Comparison of ENCODE assay signal across 18 mouse cellular contexts in the genomic region with DNA sequence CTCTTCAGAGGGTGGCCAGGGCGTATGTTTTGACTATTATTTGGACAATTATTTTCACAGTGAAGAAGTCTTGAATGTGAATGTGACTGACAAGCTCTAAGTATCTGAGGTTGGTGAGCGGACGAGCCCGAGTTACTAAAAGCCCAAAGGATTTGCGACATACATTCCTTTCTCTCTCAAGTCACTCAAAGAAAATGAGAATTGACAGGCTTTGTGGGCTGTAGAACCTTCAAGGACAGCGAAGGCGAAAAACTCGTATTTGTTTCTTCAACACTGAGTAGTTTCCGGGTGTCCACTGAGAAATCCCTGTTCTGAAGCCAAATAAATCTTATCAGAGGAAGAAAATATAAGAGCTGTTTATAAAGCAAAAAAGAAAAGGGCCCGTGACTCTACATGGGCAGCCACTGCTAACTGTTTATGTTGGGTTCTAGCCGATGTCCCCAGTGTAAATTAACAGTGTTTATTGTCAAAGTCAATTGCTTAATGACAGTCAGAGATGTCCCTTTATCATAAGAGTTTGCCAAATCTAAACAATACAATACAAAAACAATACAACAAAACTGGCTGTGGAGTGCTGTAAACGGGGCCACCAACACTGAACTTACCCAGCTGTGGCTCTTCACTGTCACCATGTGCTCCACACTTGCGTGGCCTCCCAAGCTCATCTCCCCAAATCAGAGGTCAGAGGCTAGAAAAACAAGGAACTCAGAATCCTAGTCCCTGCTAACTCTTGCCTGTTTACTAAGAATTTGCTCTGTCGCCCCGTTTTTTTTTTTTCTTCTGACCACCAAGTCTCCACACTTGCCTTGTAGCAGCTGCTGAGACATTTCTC.
DNase-seq lines count a peak whose midpoint lies in the region; ATAC-seq and TF ChIP-seq lines count a peak whose summit lies in the region.
"Had no signal": no experiment of that assay in that cellular context is flagged by ENCODE, and none has a peak within 500 bp of the region (broad histone marks: within the 10 kb centered on the region; RNA-seq: fewer than 3 reads in every experiment).

No protein-coding gene starts in this region.

- peak; percentile 73; the same call in 1 of the 2 replicates for ATAC-seq in kidney, embryonic 14.5 days (ENCODE audit: low FRiP score, low TSS enrichment)
- peak; percentile 82 for ATAC-seq in lung, postnatal 0 days
- ATAC-seq: midbrain, embryonic 13.5 days had no signal

- no peaks in the 10 kb centered on the region for H3K9me3 ChIP-seq in kidney, embryonic 14.5 days (ENCODE audit: control insufficient read depth, low read length)
- no peaks in the 10 kb centered on the region for H3K9me3 ChIP-seq in lung, postnatal 0 days (ENCODE audit: low read length)
- H3K9me3 ChIP-seq: embryonic facial prominence, embryonic 12.5 days; forebrain, embryonic 10.5 days; heart, embryonic 13.5 days; midbrain, embryonic 13.5 days had no signal

- no peak overlapping the region for H3K9ac ChIP-seq in kidney, embryonic 14.5 days (ENCODE audit: low read depth, low read length)
- no peak overlapping the region for H3K9ac ChIP-seq in lung, postnatal 0 days (replicated peaks; ENCODE audit: low read depth)
- H3K9ac ChIP-seq: embryonic facial prominence, embryonic 12.5 days; heart, embryonic 13.5 days; midbrain, embryonic 13.5 days had no signal

- WGBS in kidney, embryonic 14.5 days = 30% methylated on average over 15 of the region's 15 CpGs
- WGBS in lung, postnatal 0 days = 37% methylated on average over 15 of the region's 15 CpGs

- peaks cover 7% of the 10 kb centered on the region; the same call in 1 of the 2 replicates for H3K4me1 ChIP-seq in kidney, embryonic 14.5 days (ENCODE audit: control insufficient read depth, insufficient read depth, low read length)
- H3K4me1 ChIP-seq in lung, postnatal 0 days (ENCODE audit: insufficient read depth, low read depth, low read length) = no peaks in the 10 kb centered on the region; the same call in 1 of the 2 replicates
- H3K4me1 ChIP-seq: embryonic facial prominence, embryonic 12.5 days; forebrain, embryonic 10.5 days; heart, embryonic 13.5 days had no signal

- no peak overlapping the region for H3K4me2 ChIP-seq in kidney, embryonic 14.5 days (replicated peaks; ENCODE audit: low read depth, low read length)
- H3K4me2 ChIP-seq in lung, postnatal 0 days (replicated peaks; ENCODE audit: low read depth, low read length) = no peak overlapping the region
- H3K4me2 ChIP-seq: embryonic facial prominence, embryonic 12.5 days; heart, embryonic 13.5 days; midbrain, embryonic 13.5 days had no signal

- H3K36me3 ChIP-seq in kidney, embryonic 14.5 days (ENCODE audit: control insufficient read depth, insufficient read depth, low read length) = no peaks in the 10 kb centered on the region
- H3K36me3 ChIP-seq in lung, postnatal 0 days (ENCODE audit: insufficient read depth, low read length) = no peaks in the 10 kb centered on the region
- H3K36me3 ChIP-seq: embryonic facial prominence, embryonic 12.5 days; forebrain, embryonic 10.5 days; heart, embryonic 13.5 days; midbrain, embryonic 13.5 days had no signal

- intact Hi-C loops in left cerebral cortex, postnatal 36 days (cut with DNase I) = no loop called here

- no peaks in the 10 kb centered on the region for H3K27me3 ChIP-seq in kidney, embryonic 14.5 days (ENCODE audit: control insufficient read depth, insufficient read depth, low read length)
- H3K27me3 ChIP-seq in lung, postnatal 0 days (replicated peaks; ENCODE audit: insufficient read depth, low read length) = no peaks in the 10 kb centered on the region
- H3K27me3 ChIP-seq: CH12.LX; embryonic facial prominence, embryonic 12.5 days; heart, embryonic 13.5 days; midbrain, embryonic 13.5 days had no signal

- no peak overlapping the region for H3K27ac ChIP-seq in kidney, embryonic 14.5 days (ENCODE audit: low read depth, low read length)
- peak overlapping the region; percentile 44; the same call in 1 of the 2 replicates for H3K27ac ChIP-seq in lung, postnatal 0 days (ENCODE audit: low read length)
- H3K27ac ChIP-seq: embryonic facial prominence, embryonic 12.5 days; forebrain, embryonic 10.5 days; heart, embryonic 13.5 days; midbrain, embryonic 13.5 days had no signal

- peak; percentile 63 for TF ChIP-seq EP300 in lung, postnatal 0 days (IDR thresholded peaks at IDR 0.05)

- DNase-seq in embryo, embryonic 10.5 days (ENCODE audit: low spot score) = peak; percentile 15
- no peak for DNase-seq in embryo, embryonic 9.5 days (ENCODE audit: extremely low spot score)
- DNase-seq in kidney, adult 11 months = no peak
- DNase-seq in brain, embryonic 14.5 days (ENCODE audit: low read depth) = peak; percentile 22
- peak; percentile 75 for DNase-seq in lung, postnatal 0 days (ENCODE audit: low spot score)
- no peak for DNase-seq in layer of hippocampus, postnatal 36 days
- DNase-seq in left cerebral cortex, postnatal 36 days (ENCODE audit: low spot score in 2 of 2) = no peak
- DNase-seq: adrenal gland, postnatal 14 days; cerebellum, adult 9-10 months; gastrocnemius, postnatal 14 days; right cerebral cortex, postnatal 4 days; thymus, adult 18-20 months had no signal

- TF ChIP-seq POLR2A in brain, embryonic 14.5 days (IDR thresholded peaks at IDR 0.05; ENCODE audit: borderline replicate concordance, extremely low read depth, insufficient read depth, insufficient read length, poor library complexity, severe bottlenecking) = no peak

- no peak for TF ChIP-seq CTCF in brain, embryonic 14.5 days (IDR thresholded peaks at IDR 0.05; ENCODE audit: borderline replicate concordance, extremely low read depth, insufficient read depth, insufficient read length)
- TF ChIP-seq CTCF in lung, postnatal 0 days (IDR thresholded peaks at IDR 0.05) = no peak

- no peak overlapping the region for H3K4me3 ChIP-seq in kidney, embryonic 14.5 days (ENCODE audit: low read length)
- no peak overlapping the region for H3K4me3 ChIP-seq in lung, postnatal 0 days (ENCODE audit: low read depth, low read length)
- H3K4me3 ChIP-seq: embryonic facial prominence, embryonic 12.5 days; forebrain, embryonic 10.5 days; heart, embryonic 13.5 days; midbrain, embryonic 13.5 days had no signal

Comparison
In these comparisons a context has a peak if more than half of its experiments do, and no peak if none do; other contexts are left out.
1. DNase-seq: peak in embryo, embryonic 10.5 days (single experiment), brain, embryonic 14.5 days (single experiment) and lung, postnatal 0 days (single experiment); none in embryo, embryonic 9.5 days (single experiment), kidney, adult 11 months (single experiment), layer of hippocampus, postnatal 36 days (0 of 2) and left cerebral cortex, postnatal 36 days (0 of 2).